Mouse (Mus musculus) T-helper 2 cell (primary cell): ENCODE results near the gene Treml1.
"Not testable (repeated sequence)": the region's sequence is repeated elsewhere in the genome, so short reads cannot be mapped to it uniquely, and the experiment has no call there.

Experiments
- in situ Hi-C: fragments of 300-600 bp; cut with MboI, MseI; formaldehyde crosslinking; loops from one replicate; pipeline ENCODE4 v1.15.1; 2025; ENCODE audit warnings: high pct_unique_total_duplicates

Treml1 gene

GRCm38 (mm10) chr17:48359616-48360015 is at the start of gene Treml1:
Gene Treml1, plus strand, starts transcription at chr17:48359916.
- in situ Hi-C loops, result no loop called here

GRCm38 (mm10) chr17:48312124-48312523 is 47.6 kb upstream of the Treml1 start:
- in situ Hi-C loops, result no loop called here

GRCm38 (mm10) chr17:48315905-48316579 is 43.7 kb upstream of the Treml1 start, which contains the start of gene B430306N03Rik:
Gene B430306N03Rik, plus strand, starts transcription at chr17:48316141.
- in situ Hi-C loops, result not testable (repeated sequence)

GRCm38 (mm10) chr17:48318686-48319085 is 41.0 kb upstream of the Treml1 start:
- in situ Hi-C loops, result no loop called here

GRCm38 (mm10) chr17:48321279-48321678 is 38.4 kb upstream of the Treml1 start:
- in situ Hi-C loops, result no loop called here

GRCm38 (mm10) chr17:48323236-48323635 is 36.5 kb upstream of the Treml1 start:
- in situ Hi-C loops, result no loop called here

GRCm38 (mm10) chr17:48324258-48324657 is 35.5 kb upstream of the Treml1 start:
- in situ Hi-C loops, result no loop called here

GRCm38 (mm10) chr17:48325093-48325492 is 34.6 kb upstream of the Treml1 start:
- in situ Hi-C loops, result no loop called here

- in situ Hi-C loops, result no loop called here
These were observed 34.1 kb upstream of the Treml1 start for GRCm38 (mm10) chr17:48325638-48326037.

- in situ Hi-C loops, result no loop called here
These were observed 33.1 kb upstream of the Treml1 start for GRCm38 (mm10) chr17:48326656-48327055.

GRCm38 (mm10) chr17:48332524-48332923 is 27.2 kb upstream of the Treml1 start:
- in situ Hi-C loops, result no loop called here

GRCm38 (mm10) chr17:48334186-48334585 is 25.5 kb upstream of the Treml1 start:
- in situ Hi-C loops, result no loop called here

GRCm38 (mm10) chr17:48336857-48337256 is 22.9 kb upstream of the Treml1 start:
- in situ Hi-C loops, result loop anchor here (5.0 kb wide), 1 partner anchor 65 kb away; no protein-coding TSS in a partner anchor

GRCm38 (mm10) chr17:48340267-48340666 is 19.4 kb upstream of the Treml1 start:
- in situ Hi-C loops, result no loop called here

- in situ Hi-C loops, result no loop called here
These were observed 17.8 kb upstream of the Treml1 start for GRCm38 (mm10) chr17:48341947-48342346.

GRCm38 (mm10) chr17:48343065-48343464 is 16.7 kb upstream of the Treml1 start:
- in situ Hi-C loops, result no loop called here

- in situ Hi-C loops, result no loop called here
These were observed 13.9 kb upstream of the Treml1 start for GRCm38 (mm10) chr17:48345824-48346223.

GRCm38 (mm10) chr17:48346231-48346630 is 13.5 kb upstream of the Treml1 start, which contains the start of gene Trem2:
Gene Trem2, plus strand, starts transcription at chr17:48346401.
- in situ Hi-C loops, result no loop called here

- in situ Hi-C loops, result no loop called here
These were observed 12.9 kb upstream of the Treml1 start for GRCm38 (mm10) chr17:48346834-48347233.

- in situ Hi-C loops, result no loop called here
These were observed 12.4 kb upstream of the Treml1 start for GRCm38 (mm10) chr17:48347287-48347686.

GRCm38 (mm10) chr17:48350681-48351193 is 9.0 kb upstream of the Treml1 start:
- in situ Hi-C loops, result no loop called here

- in situ Hi-C loops, result not testable (repeated sequence)
These were observed 6.7 kb upstream of the Treml1 start for GRCm38 (mm10) chr17:48352976-48353375.

GRCm38 (mm10) chr17:48355822-48356221 is 3.9 kb upstream of the Treml1 start:
- in situ Hi-C loops, result no loop called here
